Mouse (Mus musculus) embryonic fibroblast, embryonic 13.5 days (primary cell): ENCODE data around the gene Vmn1r173.
"Not testable (repeated sequence)": the region's sequence is repeated elsewhere in the genome, so short reads cannot be mapped to it uniquely, and the experiment has no call there.

Experiments
- CTCF ChIP-seq: IDR thresholded peaks from 2 replicates; pipeline ENCODE4 v1.5.1; 2011; ENCODE audit warnings: mild to moderate bottlenecking, control low read depth, low read length, moderate library complexity, borderline replicate concordance; ENCODE audit not compliant: insufficient read depth
- POLR2A ChIP-seq: IDR thresholded peaks from 2 replicates; pipeline ENCODE4 v1.6.1; 2011; ENCODE audit warnings: low read depth, mild to moderate bottlenecking, control low read depth, low read length, moderate library complexity

- TF ChIP-seq CTCF, POLR2A: not testable (repeated sequence)
Observed at GRCm38 (mm10) chr7:23751970-23752369, 51.5 kb downstream of the Vmn1r173 start, which contains the start of gene Vmn1r174.
